Mouse (Mus musculus) bone marrow macrophage, adult 2 months (primary cell): Measurements from ENCODE around the gene Accsl.

ENCODE experiments used
- CTCF ChIP-seq: IDR thresholded peaks from 2 replicates; pipeline ENCODE4 v1.5.1; 2012; ENCODE audit warnings: low read depth, mild to moderate bottlenecking, low read length, moderate library complexity
- POLR2A ChIP-seq: IDR thresholded peaks from 2 replicates; pipeline ENCODE4 v1.6.1; 2012; ENCODE audit warnings: mild to moderate bottlenecking, low read depth, low read length, borderline replicate concordance

DNA sequence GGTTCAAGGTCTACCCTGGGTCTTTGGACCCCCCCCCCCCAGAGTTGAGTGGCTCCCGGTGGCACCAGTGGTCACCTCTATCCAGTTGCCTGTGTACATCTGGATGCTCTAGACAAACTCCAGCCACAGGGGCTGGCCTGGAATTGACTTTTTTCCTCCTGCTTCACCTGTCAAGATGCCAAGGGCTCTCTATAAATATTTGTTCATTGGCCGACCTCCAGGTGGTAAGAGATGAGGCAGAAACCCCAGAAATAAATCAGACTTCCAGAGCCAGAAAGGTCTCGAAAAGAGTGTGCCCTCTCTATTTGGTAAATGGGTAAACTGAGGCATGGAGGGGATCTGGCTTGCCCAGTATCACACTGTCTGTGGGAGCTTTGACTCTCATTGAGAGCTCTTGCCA, 12.0 kb upstream of the Accsl start:
- TF ChIP-seq POLR2A (no peak), CTCF (no peak)
